In the genomic region with DNA sequence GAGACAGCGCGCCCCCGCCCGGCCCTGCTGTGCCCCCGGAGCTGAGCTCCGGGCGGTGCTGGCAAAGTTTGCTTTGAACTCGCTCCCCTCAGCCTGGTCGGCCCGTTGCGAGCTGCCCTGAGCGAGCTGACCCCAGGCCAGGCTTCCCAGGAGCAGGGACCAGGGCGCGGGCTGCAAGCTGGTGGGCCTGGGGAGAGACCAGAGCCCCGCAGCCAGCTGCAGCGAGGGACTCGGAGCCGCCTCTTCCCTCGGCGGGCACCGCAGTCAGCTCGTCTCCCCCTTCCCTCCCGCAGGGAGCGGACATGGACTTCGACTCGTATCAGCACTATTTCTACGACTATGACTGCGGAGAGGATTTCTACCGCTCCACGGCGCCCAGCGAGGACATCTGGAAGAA, we compare ENCODE assay signal across 8 mouse cellular contexts. TPM values are rescaled to one million over a fixed set of nuclear protein-coding genes. Genes with fewer than 3 reads are reported as not detected.
DNase-seq lines count a peak whose midpoint lies in the region; ATAC-seq and TF ChIP-seq lines count a peak whose summit lies in the region.

No protein-coding gene starts in this region.

- no peaks in the 10 kb centered on the region for H3K9me3 ChIP-seq in heart, embryonic 13.5 days
- no peaks in the 10 kb centered on the region for H3K9me3 ChIP-seq in midbrain, embryonic 11.5 days (ENCODE audit: control insufficient read depth, low read length)

- H3K36me3 ChIP-seq in heart, embryonic 13.5 days, result no peaks in the 10 kb centered on the region
- H3K36me3 ChIP-seq in midbrain, embryonic 11.5 days (ENCODE audit: control insufficient read depth, insufficient read depth, low read length), result peaks cover 2% of the 10 kb centered on the region
- no peaks in the 10 kb centered on the region for H3K36me3 ChIP-seq in thymus, adult 2 months (ENCODE audit: control insufficient read depth, insufficient read depth, low read length)

- TF ChIP-seq POLR2A in thymus, adult 2 months (IDR thresholded peaks at IDR 0.05; ENCODE audit: control insufficient read depth, extremely low read depth, insufficient read depth, low read length, poor library complexity), result no peak

- H3K9ac ChIP-seq in heart, embryonic 13.5 days, result peak overlapping the region; percentile 83
- peak overlapping the region; percentile 99 for H3K9ac ChIP-seq in midbrain, embryonic 11.5 days (ENCODE audit: low read length)

- H3K4me3 ChIP-seq in heart, embryonic 13.5 days, result peak overlapping the region; percentile 80
- H3K4me3 ChIP-seq in midbrain, embryonic 11.5 days (ENCODE audit: low read depth, low read length), result peak overlapping the region; percentile 93
- H3K4me3 ChIP-seq in thymus, adult 2 months (ENCODE audit: control insufficient read depth, insufficient read depth, low read length), result peak overlapping the region; percentile 55

- DNase-seq in kidney, adult 9 months, result peak; percentile 29
- no peak for DNase-seq in kidney, postnatal 36 days
- DNase-seq in adrenal gland, postnatal 25 days, result peak; percentile 43
- DNase-seq in kidney, postnatal 14 days, result peak; percentile 45
- no peak for DNase-seq in midbrain, embryonic 11.5 days (ENCODE audit: low spot score, missing footprints)
- DNase-seq in thymus, adult 2 months, result peak; percentile 46

- under 1% methylated on average over 31 of the region's 32 CpGs for WGBS in heart, embryonic 13.5 days
- under 1% methylated on average over 32 of the region's 32 CpGs for WGBS in midbrain, embryonic 11.5 days
- WGBS in thymus, adult 2 months, result 1% methylated on average over 32 of the region's 32 CpGs

- H3K4me2 ChIP-seq in heart, embryonic 13.5 days, result peak overlapping the region; percentile 100
- H3K4me2 ChIP-seq in midbrain, embryonic 11.5 days, result peak overlapping the region; percentile 84

- peaks cover 9% of the 10 kb centered on the region for H3K4me1 ChIP-seq in heart, embryonic 13.5 days
- peaks cover 19% of the 10 kb centered on the region for H3K4me1 ChIP-seq in midbrain, embryonic 11.5 days (ENCODE audit: control insufficient read depth, insufficient read depth, low read length)
- H3K4me1 ChIP-seq in thymus, adult 2 months (replicated peaks; ENCODE audit: control insufficient read depth, insufficient read depth, low read length), result peaks cover 13% of the 10 kb centered on the region

- ATAC-seq in heart, embryonic 13.5 days (ENCODE audit: extremely low read depth, insufficient number of reproducible peaks, low FRiP score, low TSS enrichment), result no peak
- no peak for ATAC-seq in midbrain, embryonic 11.5 days (ENCODE audit: low FRiP score)
- ATAC-seq in erythroid progenitor cell, adult 5-6 weeks (replicated peaks; ENCODE audit: low FRiP score, poor library complexity, severe bottlenecking), result no peak

- H3K27me3 ChIP-seq in heart, embryonic 13.5 days (replicated peaks), result peaks cover 70% of the 10 kb centered on the region
- no peaks in the 10 kb centered on the region for H3K27me3 ChIP-seq in midbrain, embryonic 11.5 days (ENCODE audit: control insufficient read depth, insufficient read depth, low read length)
- peaks cover 9% of the 10 kb centered on the region for H3K27me3 ChIP-seq in thymus, adult 2 months (ENCODE audit: control insufficient read depth, insufficient read depth, low read length)

- no peak for TF ChIP-seq CTCF in thymus, adult 2 months (IDR thresholded peaks at IDR 0.05; ENCODE audit: borderline replicate concordance, control insufficient read depth, extremely low read depth, insufficient read depth, low read length, poor library complexity)

- no peak overlapping the region for H3K27ac ChIP-seq in heart, embryonic 13.5 days (replicated peaks)
- H3K27ac ChIP-seq in midbrain, embryonic 11.5 days (ENCODE audit: low read depth, low read length), result peak overlapping the region; percentile 96
- H3K27ac ChIP-seq in thymus, adult 2 months (ENCODE audit: control insufficient read depth, insufficient read depth, low read length), result no peak overlapping the region

RNA-seq across cellular contexts. Expression of a gene that starts 0.8 kb away (rescaled TPM):
- total RNA-seq in adrenal gland, postnatal 25 days (2021), result 1.1 and 1.2 TPM in 2 replicates
- 0.75 and 1.4 TPM in 2 replicates for polyA plus RNA-seq in heart, embryonic 13.5 days (2015; fragmentation: Nextera tagmentation; extraction: Ambion mirVana)
- polyA plus RNA-seq in midbrain, embryonic 11.5 days (2014; fragmentation: Nextera tagmentation; extraction: Ambion mirVana), result 106 and 108 TPM in 2 replicates
- 4.3 and 5.2 TPM in 2 replicates for polyA plus RNA-seq in thymus, adult 2 months (2012; rRNA removed)
- not detected in 2 replicates for total RNA-seq in erythroid progenitor cell, adult 5-6 weeks (2015; ENCODE audit: low replicate concordance)
- not detected in 2 replicates for total RNA-seq in erythroid progenitor cell, adult 5-6 weeks (2017; ENCODE audit: low replicate concordance)

RNA-seq across cellular contexts. Expression of a gene that starts 20.2 kb away (rescaled TPM):
- total RNA-seq in adrenal gland, postnatal 25 days (2021), result 15.9 and 22.5 TPM in 2 replicates
- 10.5 and 10.6 TPM in 2 replicates for polyA plus RNA-seq in heart, embryonic 13.5 days (2015; fragmentation: Nextera tagmentation; extraction: Ambion mirVana)
- 26.8 and 29.0 TPM in 2 replicates for polyA plus RNA-seq in midbrain, embryonic 11.5 days (2014; fragmentation: Nextera tagmentation; extraction: Ambion mirVana)
- polyA plus RNA-seq in thymus, adult 2 months (2012; rRNA removed), result 8.3 and 9.3 TPM in 2 replicates
- total RNA-seq in erythroid progenitor cell, adult 5-6 weeks (2015; ENCODE audit: low replicate concordance), result 1.3 and 3.6 TPM in 2 replicates
- total RNA-seq in erythroid progenitor cell, adult 5-6 weeks (2017; ENCODE audit: low replicate concordance), result 6.0 and 9.9 TPM in 2 replicates

RNA-seq across cellular contexts. Expression of a gene that starts 35.2 kb away (rescaled TPM):
- 1.7 TPM in 1 of 2 replicates, not detected in the other for total RNA-seq in adrenal gland, postnatal 25 days (2021)
- 0.98 and 1.0 TPM in 2 replicates for polyA plus RNA-seq in heart, embryonic 13.5 days (2015; fragmentation: Nextera tagmentation; extraction: Ambion mirVana)
- 22.8 and 27.2 TPM in 2 replicates for polyA plus RNA-seq in midbrain, embryonic 11.5 days (2014; fragmentation: Nextera tagmentation; extraction: Ambion mirVana)
- polyA plus RNA-seq in thymus, adult 2 months (2012; rRNA removed), result 3.2 and 3.5 TPM in 2 replicates
- total RNA-seq in erythroid progenitor cell, adult 5-6 weeks (2015; ENCODE audit: low replicate concordance), result not detected in 2 replicates
- not detected in 2 replicates for total RNA-seq in erythroid progenitor cell, adult 5-6 weeks (2017; ENCODE audit: low replicate concordance)

Comparison
In these comparisons a context has a peak if more than half of its experiments do, and no peak if none do; other contexts are left out.
1. DNase-seq: peak in kidney, adult 9 months (single experiment), adrenal gland, postnatal 25 days (single experiment), kidney, postnatal 14 days (single experiment) and thymus, adult 2 months (single experiment); none in kidney, postnatal 36 days (0 of 2) and midbrain, embryonic 11.5 days (single experiment).
2. RNA of a gene that starts 0.8 kb away (polyA plus RNA-seq): 106 to 108 TPM in midbrain, embryonic 11.5 days; 4.3 to 5.2 TPM in thymus, adult 2 months and 0.75 to 1.4 TPM in heart, embryonic 13.5 days; every median in the first group is over 10 times any median in the second.
3. Peak in every context shown above with its lines, with median percentiles within 50 percentile points of each other: H3K4me3 ChIP-seq.